Mouse (Mus musculus): ENCODE results near the gene Mrpl41. TPM values are rescaled to one million over a fixed set of nuclear protein-coding genes. Genes with fewer than 3 reads are reported as not detected.

Gene Mrpl41
- total and polyA plus RNA-seq, 3 experiments, result 102 to 103 TPM; not detected in 1

DNA sequence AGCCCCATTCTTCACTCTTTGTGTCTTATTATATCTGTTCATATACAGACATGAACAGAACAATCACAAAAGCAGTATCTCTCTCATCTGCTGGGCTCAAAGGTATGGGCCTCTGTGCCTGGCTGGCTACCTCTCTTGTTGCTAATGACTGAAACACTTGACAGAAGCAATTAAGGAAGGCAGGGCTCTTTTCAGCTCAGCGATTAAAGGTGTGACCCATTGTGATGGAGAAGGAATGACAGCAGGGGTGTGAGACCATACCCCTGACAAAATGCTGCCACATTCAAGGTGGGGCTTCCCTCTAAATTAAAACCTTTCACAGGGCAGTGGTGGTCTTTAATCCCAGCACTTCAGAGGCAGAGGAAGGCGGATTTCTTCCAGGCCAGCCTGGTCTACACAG, 12.9 kb upstream of the Mrpl41 start:
- Histone ChIP-seq H3K79me2 (ENCODE audit: control insufficient read depth, insufficient read depth, low read length, poor library complexity) (no peaks in the 10 kb centered on the region), H3K9ac (ENCODE audit: control insufficient read depth, low read depth, low read length, poor library complexity, severe bottlenecking) (no peak overlapping the region), H3K4me1 (ENCODE audit: control insufficient read depth in 1 of 2, insufficient read depth in 2 of 2, low read length in 2 of 2) (no peaks in the 10 kb centered on the region), H3K4me3 (ENCODE audit: control insufficient read depth in 1 of 2, insufficient read depth in 1 of 2, low read depth in 2 of 2, low read length in 2 of 2) (no peak overlapping the region), H3K27ac (ENCODE audit: control insufficient read depth, low read depth, low read length) (no peak overlapping the region), H3K9me3 (replicated peaks; ENCODE audit: insufficient read depth, low read length) (no peaks in the 10 kb centered on the region), H3K36me3 (ENCODE audit: control insufficient read depth in 1 of 2, insufficient read depth in 2 of 2, low read length in 2 of 2) (no peaks in the 10 kb centered on the region; a peak in 1 of 4 replicates), H3K27me3 (ENCODE audit: control insufficient read depth in 1 of 2, insufficient read depth in 2 of 2, low read length in 2 of 2) (no peaks in the 10 kb centered on the region)
- no peak for DNase-seq (ENCODE audit: low read depth, low spot score)
- no peak for TF ChIP-seq BHLHE40 (IDR thresholded peaks at IDR 0.05; ENCODE audit: borderline replicate concordance, low read depth, low read length)
- no peak for TF ChIP-seq NELFE (IDR thresholded peaks at IDR 0.05; ENCODE audit: low read depth, low read length)
- no peak for TF ChIP-seq JUND (IDR thresholded peaks at IDR 0.05; ENCODE audit: low read depth, low read length)
- no peak for TF ChIP-seq E2F4 (IDR thresholded peaks at IDR 0.05; ENCODE audit: borderline replicate concordance, low read depth, low read length)
- TF ChIP-seq MEF2A (IDR thresholded peaks at IDR 0.05; ENCODE audit: extremely low read depth, insufficient replicate concordance, low read depth, low read length, poor library complexity, severe bottlenecking), result no peak
- no peak for TF ChIP-seq GATA1 (IDR thresholded peaks at IDR 0.05; ENCODE audit: low read depth, low read length)
- TF ChIP-seq MAFK (IDR thresholded peaks at IDR 0.05; ENCODE audit: borderline replicate concordance, low read depth, low read length), result no peak
- TF ChIP-seq HCFC1 (IDR thresholded peaks at IDR 0.05; ENCODE audit: low read depth, low read length), result no peak

- H3K79me2 ChIP-seq (ENCODE audit: control insufficient read depth, insufficient read depth, low read length, poor library complexity), result peaks cover 16% of the 10 kb centered on the region
- H3K27me3 ChIP-seq (ENCODE audit: control insufficient read depth in 1 of 2, insufficient read depth in 2 of 2, low read length in 2 of 2), result no peaks in the 10 kb centered on the region
- peak overlapping the region; percentile 34; the same call in 1 of the 2 replicates for H3K27ac ChIP-seq (ENCODE audit: control insufficient read depth, low read depth, low read length)
- H3K9me3 ChIP-seq (replicated peaks; ENCODE audit: insufficient read depth, low read length), result no peaks in the 10 kb centered on the region
- no peak overlapping the region for H3K4me3 ChIP-seq (ENCODE audit: control insufficient read depth in 1 of 2, insufficient read depth in 1 of 2, low read depth in 2 of 2, low read length in 2 of 2)
- TF ChIP-seq MYC (IDR thresholded peaks at IDR 0.05; ENCODE audit: low read depth, low read length) (no peak), MYB (IDR thresholded peaks at IDR 0.05; ENCODE audit: low read depth, low read length) (no peak), BHLHE40 (IDR thresholded peaks at IDR 0.05; ENCODE audit: borderline replicate concordance, low read depth, low read length) (no peak), MAX (IDR thresholded peaks at IDR 0.05; ENCODE audit: low read length) (no peak), CHD2 (IDR thresholded peaks at IDR 0.05; ENCODE audit: low read length) (no peak), GABPA (IDR thresholded peaks at IDR 0.05; ENCODE audit: low read depth, low read length) (no peak), RCOR1 (IDR thresholded peaks at IDR 0.05; ENCODE audit: low read depth, low read length) (no peak), HCFC1 (IDR thresholded peaks at IDR 0.05; ENCODE audit: low read depth, low read length) (no peak), NRF1 (IDR thresholded peaks at IDR 0.05; ENCODE audit: insufficient read depth, low read depth, low read length, poor library complexity, severe bottlenecking) (no peak)
- H3K4me1 ChIP-seq (ENCODE audit: control insufficient read depth in 1 of 2, insufficient read depth in 2 of 2, low read length in 2 of 2), result peaks cover 0 to 21% of the 10 kb centered on the region in 2 experiments; a peak in 2 of 4 replicates
- H3K36me3 ChIP-seq (ENCODE audit: control insufficient read depth in 1 of 2, insufficient read depth in 2 of 2, low read length in 2 of 2), result peaks cover 1 to 22% of the 10 kb centered on the region in 2 experiments; a peak in 3 of 4 replicates
- peak; percentile 59 for DNase-seq (ENCODE audit: low read depth, low spot score)
- H3K9ac ChIP-seq (ENCODE audit: control insufficient read depth, low read depth, low read length, poor library complexity, severe bottlenecking), result no peak overlapping the region; the same call in 1 of the 2 replicates
Measured at GRCm38 (mm10) chr2:24976960-24977359, 2.1 kb upstream of the Mrpl41 start.
